Mouse (Mus musculus) hindbrain, embryonic 14.5 days (tissue): ENCODE measurements at regions not wholly inside any gene's neighbourhood (a gene's known extent, or its start where the extent isn't known, plus 50 kb on each side); places are given as distances from the start of the nearest gene placed in this dataset.

ENCODE experiments used
- ATAC-seq: fragments of 200-750 bp; cut with Nextera tagmentation; 2 replicates; pipeline ENCODE4 v1.8.0; 2017; ENCODE audit warnings: moderate number of reproducible peaks, mild to moderate bottlenecking, moderate TSS enrichment, moderate library complexity; ENCODE audit not compliant: low FRiP score
- DNase-seq: peaks from one replicate; pipeline ENCODE4 v3.0.0-alpha.2; 2015; ENCODE audit warnings: low spot score
- H3K27ac ChIP-seq: fragments of 300-500 bp; sonication (generic); 2 replicates; pipeline ENCODE4 v1.5.1; 2014; ENCODE audit warnings: mild to moderate bottlenecking, moderate library complexity
- H3K27me3 ChIP-seq: fragments of 300-500 bp; sonication (generic); 2 replicates; pipeline ENCODE4 v1.6.1; 2014; ENCODE audit warnings: mild to moderate bottlenecking, low read length, mixed read lengths; ENCODE audit not compliant: control insufficient read depth, insufficient read depth
- H3K36me3 ChIP-seq: fragments of 300-500 bp; sonication (generic); replicated peaks from 2 replicates; pipeline ENCODE4 v1.6.1; 2014; ENCODE audit not compliant: control insufficient read depth, insufficient read depth
- H3K4me1 ChIP-seq: fragments of 300-500 bp; sonication (generic); replicated peaks from 2 replicates; pipeline ENCODE4 v1.6.1; 2014; ENCODE audit warnings: antibody characterized with exemption, low read length, mixed read lengths; ENCODE audit not compliant: control insufficient read depth, insufficient read depth
- H3K4me2 ChIP-seq: fragments of 300-500 bp; sonication (generic); replicated peaks from 2 replicates; pipeline ENCODE4 v1.6.1; 2014; ENCODE audit warnings: mild to moderate bottlenecking, moderate library complexity
- H3K4me3 ChIP-seq: fragments of 300-500 bp; sonication (generic); replicated peaks from 2 replicates; pipeline ENCODE4 v1.5.1; 2014; ENCODE audit warnings: mild to moderate bottlenecking, low read length
- H3K9ac ChIP-seq: fragments of 300-500 bp; sonication (generic); 2 replicates; pipeline ENCODE4 v1.6.1; 2014
- H3K9me3 ChIP-seq: fragments of 300-500 bp; sonication (generic); 2 replicates; pipeline ENCODE4 v1.6.1; 2016; ENCODE audit warnings: low read length; ENCODE audit not compliant: control insufficient read depth
- WGBS: fragments of 180-500 bp; shearing (Covaris S2); extraction: QIAGEN DNeasy Blood & Tissue Kit; methylation state at CpG from one replicate; pipeline ENCODE4 v1.1.7; 2014; 5-methylcytosine and 5-hydroxymethylcytosine counted together

DNA sequence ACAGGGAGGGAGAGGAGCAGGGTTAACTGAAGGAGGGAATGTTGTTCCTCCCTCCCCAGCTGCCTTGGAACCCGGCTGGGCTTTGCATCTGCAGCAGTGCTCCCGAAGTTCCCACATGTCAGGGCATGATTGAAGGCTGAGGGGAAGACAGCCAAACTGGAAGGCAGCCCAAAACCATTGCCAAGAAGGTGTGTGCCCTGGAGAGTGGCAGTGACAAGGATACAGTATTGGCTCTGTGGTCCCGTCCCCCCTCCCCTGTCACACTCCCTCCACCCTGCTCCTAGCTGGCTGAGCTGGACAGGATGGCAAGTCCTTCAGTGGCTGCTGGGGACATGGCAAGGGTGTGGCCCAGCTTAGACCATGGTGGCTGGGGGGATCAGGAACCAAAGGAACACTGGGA is 79.1 kb downstream of the Cyp26b1 start:
- Histone ChIP-seq H3K9ac (no peak overlapping the region), H3K4me1 (no peaks in the 10 kb centered on the region), H3K27me3 (no peaks in the 10 kb centered on the region), H3K36me3 (no peaks in the 10 kb centered on the region), H3K9me3 (no peaks in the 10 kb centered on the region), H3K27ac (no peak overlapping the region), H3K4me2 (no peak overlapping the region), H3K4me3 (no peak overlapping the region)
- DNase-seq (no peak), ATAC-seq (peak; percentile 57; the same call in 1 of the 2 replicates)
- WGBS, result 33% methylated on average over 3 of the region's 3 CpGs

DNA sequence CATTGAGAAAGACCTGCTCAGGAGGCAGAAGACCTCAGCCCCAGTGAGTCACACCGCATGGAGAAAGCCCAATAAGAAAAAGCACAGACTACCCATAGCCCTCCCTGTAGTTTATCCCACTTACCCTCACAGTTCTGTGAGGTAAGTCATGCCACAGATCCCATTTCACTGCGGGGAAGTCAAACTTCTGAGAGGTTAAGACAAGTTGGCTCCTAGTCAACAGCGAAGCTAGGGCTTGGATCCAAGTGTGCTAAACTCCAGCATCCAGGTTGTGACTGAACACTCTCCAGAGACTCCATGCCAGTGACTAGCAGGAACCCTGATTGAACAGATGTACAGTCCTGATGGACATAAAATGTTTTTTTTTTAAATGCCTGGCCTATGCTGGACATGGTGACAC is 85.1 kb downstream of the Cyp26b1 start:
- Histone ChIP-seq H3K4me3 (no peak overlapping the region), H3K27ac (no peak overlapping the region), H3K9ac (no peak overlapping the region), H3K27me3 (no peaks in the 10 kb centered on the region), H3K36me3 (no peaks in the 10 kb centered on the region), H3K4me2 (no peak overlapping the region), H3K9me3 (no peaks in the 10 kb centered on the region), H3K4me1 (no peaks in the 10 kb centered on the region)
- 84% methylated on average over 3 of the region's 3 CpGs for WGBS
- ATAC-seq (no peak), DNase-seq (no peak)

DNA sequence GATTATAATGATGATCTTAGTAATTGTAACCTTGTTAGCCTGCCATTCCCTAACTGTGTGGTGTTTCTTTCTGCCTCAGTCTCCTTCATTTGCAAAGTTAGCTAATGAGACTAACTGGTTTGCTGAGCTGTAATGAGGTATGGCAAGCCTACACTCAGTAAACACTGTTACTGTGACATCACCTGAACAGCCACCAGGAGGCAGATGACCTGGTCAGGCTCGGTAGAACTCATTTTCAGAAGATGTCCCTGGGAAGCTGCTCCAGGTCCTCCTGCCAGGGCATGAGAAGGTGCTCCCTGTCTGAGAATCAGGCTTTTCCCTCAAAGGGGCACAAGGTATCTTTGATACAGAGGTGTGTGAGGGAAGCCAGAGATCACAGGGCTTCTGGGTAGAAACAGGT is 87.0 kb downstream of the Cyp26b1 start:
- H3K9me3 ChIP-seq, result no peaks in the 10 kb centered on the region
- WGBS, result 25% methylated on average over 1 of the region's 1 CpGs
- no peaks in the 10 kb centered on the region for H3K4me1 ChIP-seq
- no peaks in the 10 kb centered on the region for H3K27me3 ChIP-seq
- H3K4me3 ChIP-seq, result no peak overlapping the region
- H3K27ac ChIP-seq, result no peak overlapping the region
- no peaks in the 10 kb centered on the region for H3K36me3 ChIP-seq
- H3K9ac ChIP-seq, result no peak overlapping the region
- no peak for DNase-seq
- H3K4me2 ChIP-seq, result no peak overlapping the region
- no peak for ATAC-seq

DNA sequence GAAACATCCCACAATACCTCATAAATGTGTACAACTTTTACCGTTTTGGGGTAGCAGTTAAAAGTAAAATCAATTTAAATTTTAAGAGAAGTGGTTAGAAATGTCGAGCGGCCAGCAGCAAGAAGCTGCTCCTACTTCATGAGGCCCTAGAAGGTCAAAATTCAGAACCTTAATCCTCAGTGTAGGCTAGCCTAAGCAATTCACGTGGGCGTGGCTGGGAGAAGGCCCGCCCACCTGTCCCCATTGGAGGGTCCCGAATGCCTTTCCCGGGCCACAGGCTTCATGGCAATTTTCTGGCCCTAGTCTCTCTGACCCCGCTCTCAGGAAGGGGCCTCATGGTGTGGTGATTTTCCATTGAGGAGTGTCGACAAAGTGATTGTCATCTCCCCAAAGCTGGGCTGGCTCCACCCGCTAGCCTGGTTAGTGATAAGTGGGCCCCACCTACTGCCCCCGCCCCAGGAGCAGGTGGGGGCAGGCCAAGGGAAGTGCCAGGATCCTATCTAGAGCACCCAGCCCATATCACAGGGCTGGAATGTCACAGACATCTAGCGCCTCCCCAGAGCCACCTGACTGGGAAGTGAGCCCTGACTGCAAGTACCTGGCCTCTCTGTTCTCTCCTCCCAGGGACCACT is 93.3 kb downstream of the Cyp26b1 start:
- Histone ChIP-seq H3K4me1 (no peaks in the 10 kb centered on the region), H3K27me3 (no peaks in the 10 kb centered on the region), H3K27ac (no peak overlapping the region), H3K36me3 (no peaks in the 10 kb centered on the region), H3K4me2 (no peak overlapping the region), H3K9me3 (no peaks in the 10 kb centered on the region), H3K4me3 (no peak overlapping the region), H3K9ac (no peak overlapping the region)
- WGBS, result 43% methylated on average over 13 of the region's 13 CpGs
- ATAC-seq (no peak), DNase-seq (no peak)

DNA sequence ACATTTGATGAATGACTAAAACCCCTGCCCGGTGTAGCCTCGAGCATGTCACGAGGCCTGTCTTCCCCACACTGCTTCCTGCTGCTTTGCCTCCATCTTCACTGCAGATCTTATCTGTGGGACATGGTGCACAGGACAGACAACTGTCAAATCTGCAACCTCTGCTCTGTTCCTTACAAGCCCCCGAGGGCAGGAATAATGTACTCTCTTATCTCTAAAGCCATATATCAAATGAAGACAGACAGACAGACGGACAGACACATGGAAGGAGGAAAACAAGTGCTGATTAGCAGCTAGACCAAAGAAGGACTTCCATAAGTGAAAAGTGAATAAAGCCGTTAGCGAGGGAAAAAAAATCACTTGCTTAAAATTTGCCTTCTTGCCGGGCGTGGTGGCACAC is 95.6 kb downstream of the Cyp26b1 start:
- Histone ChIP-seq H3K4me2 (no peak overlapping the region), H3K9ac (no peak overlapping the region), H3K9me3 (no peaks in the 10 kb centered on the region), H3K27ac (no peak overlapping the region), H3K4me1 (no peaks in the 10 kb centered on the region), H3K4me3 (no peak overlapping the region), H3K27me3 (no peaks in the 10 kb centered on the region), H3K36me3 (no peaks in the 10 kb centered on the region)
- DNase-seq, result no peak
- WGBS, result 81% methylated on average over 9 of the region's 9 CpGs
- ATAC-seq, result no peak

DNA sequence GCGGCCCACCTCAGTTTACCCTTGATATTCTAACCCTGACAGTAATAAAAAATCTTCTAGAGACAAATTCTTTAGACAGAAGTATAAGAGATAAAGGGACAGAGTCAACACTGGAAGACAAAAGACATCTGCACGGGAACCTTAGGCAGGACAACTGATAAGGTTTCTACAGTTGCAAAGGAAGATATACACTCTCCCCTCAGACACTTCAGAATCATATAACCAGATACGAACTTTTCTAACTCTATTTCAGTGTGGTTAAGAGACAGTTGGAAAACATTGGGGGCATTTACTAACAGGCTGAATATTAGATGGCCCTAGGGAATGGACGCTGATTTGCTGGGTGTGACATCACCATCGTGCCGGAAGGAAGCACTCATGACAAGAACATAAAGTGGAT is 100.0 kb downstream of the Cyp26b1 start:
- Histone ChIP-seq H3K27me3 (no peaks in the 10 kb centered on the region), H3K36me3 (no peaks in the 10 kb centered on the region), H3K4me3 (no peak overlapping the region), H3K4me2 (no peak overlapping the region), H3K4me1 (no peaks in the 10 kb centered on the region), H3K9me3 (no peaks in the 10 kb centered on the region), H3K27ac (no peak overlapping the region), H3K9ac (no peak overlapping the region)
- no peak for ATAC-seq
- whole genome bisulfite sequencing, result 83% methylated on average over 6 of the region's 6 CpGs
- no peak for DNase-seq

DNA sequence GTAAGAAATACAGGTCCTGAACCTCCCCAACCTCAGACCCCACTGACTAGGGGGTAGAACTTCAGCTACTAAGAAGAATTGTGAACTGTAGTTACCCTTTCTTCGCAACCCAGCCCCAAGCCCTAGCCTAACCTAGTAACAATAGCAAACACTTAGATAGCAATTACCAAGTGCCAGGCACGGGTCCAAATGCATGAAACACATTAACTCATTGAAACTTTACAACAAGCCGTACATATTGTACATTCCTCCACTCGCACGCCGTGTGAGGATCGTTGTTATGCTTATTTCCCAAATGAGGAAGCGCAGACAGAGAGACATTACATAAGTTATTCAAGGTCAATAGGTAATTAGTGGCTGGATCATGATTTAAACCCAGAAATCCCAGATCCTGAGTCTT is 100.5 kb downstream of the Cyp26b1 start:
- Histone ChIP-seq H3K36me3 (no peaks in the 10 kb centered on the region), H3K4me1 (no peaks in the 10 kb centered on the region), H3K27me3 (no peaks in the 10 kb centered on the region), H3K9me3 (no peaks in the 10 kb centered on the region), H3K4me3 (no peak overlapping the region), H3K9ac (no peak overlapping the region), H3K27ac (no peak overlapping the region), H3K4me2 (no peak overlapping the region)
- no peak for DNase-seq
- 64% methylated on average over 8 of the region's 8 CpGs for WGBS
- ATAC-seq, result no peak

DNA sequence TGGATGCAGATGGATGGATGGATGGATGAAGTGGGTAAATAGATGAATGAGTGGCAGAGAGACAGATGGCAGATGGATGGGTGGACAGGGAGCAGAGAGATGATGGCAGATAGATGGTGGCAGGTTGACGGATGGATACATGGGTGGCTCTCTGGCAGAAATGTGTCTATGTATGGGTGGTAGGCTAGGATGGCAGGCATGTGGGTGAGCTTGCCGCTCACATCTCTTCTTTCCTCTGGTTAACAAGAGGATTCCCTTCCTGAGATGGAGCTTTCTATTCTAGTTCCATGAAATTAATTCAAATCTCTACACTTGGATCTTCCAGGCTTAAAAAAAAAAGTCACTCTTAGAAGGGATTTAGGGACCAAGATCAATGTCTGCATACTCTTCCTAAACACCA is 101.1 kb downstream of the Cyp26b1 start:
- no peak overlapping the region for H3K4me2 ChIP-seq
- DNase-seq, result no peak
- H3K4me3 ChIP-seq, result no peak overlapping the region
- H3K27me3 ChIP-seq, result no peaks in the 10 kb centered on the region
- H3K9ac ChIP-seq, result no peak overlapping the region
- 93% methylated on average over 2 of the region's 2 CpGs for WGBS
- H3K27ac ChIP-seq, result no peak overlapping the region
- no peaks in the 10 kb centered on the region for H3K36me3 ChIP-seq
- H3K4me1 ChIP-seq, result no peaks in the 10 kb centered on the region
- H3K9me3 ChIP-seq, result no peaks in the 10 kb centered on the region
- no peak for ATAC-seq

DNA sequence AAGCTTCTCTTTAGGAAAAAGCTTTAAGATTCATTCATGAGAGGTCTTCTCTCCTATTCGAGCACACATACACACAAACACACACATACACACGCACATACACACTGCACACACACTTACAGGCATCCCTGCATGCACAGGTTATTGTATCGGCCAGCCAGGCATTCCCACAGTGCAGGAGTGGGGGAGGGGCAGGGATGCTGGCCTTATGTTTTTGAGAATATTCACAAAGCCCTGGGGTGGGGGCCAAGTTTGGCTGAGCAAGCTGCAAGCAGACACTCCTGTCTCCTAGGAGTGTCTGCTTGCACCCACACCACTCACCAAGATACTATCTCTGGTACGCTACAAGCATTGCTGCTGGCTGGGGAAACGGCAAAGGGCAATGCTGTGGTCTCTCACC is 102.6 kb downstream of the Cyp26b1 start:
- Histone ChIP-seq H3K27me3 (no peaks in the 10 kb centered on the region), H3K27ac (no peak overlapping the region), H3K9ac (no peak overlapping the region), H3K4me1 (no peaks in the 10 kb centered on the region), H3K4me3 (no peak overlapping the region), H3K9me3 (no peaks in the 10 kb centered on the region), H3K4me2 (no peak overlapping the region), H3K36me3 (no peaks in the 10 kb centered on the region)
- DNase-seq (no peak), ATAC-seq (no peak)
- 73% methylated on average over 5 of the region's 5 CpGs for WGBS

DNA sequence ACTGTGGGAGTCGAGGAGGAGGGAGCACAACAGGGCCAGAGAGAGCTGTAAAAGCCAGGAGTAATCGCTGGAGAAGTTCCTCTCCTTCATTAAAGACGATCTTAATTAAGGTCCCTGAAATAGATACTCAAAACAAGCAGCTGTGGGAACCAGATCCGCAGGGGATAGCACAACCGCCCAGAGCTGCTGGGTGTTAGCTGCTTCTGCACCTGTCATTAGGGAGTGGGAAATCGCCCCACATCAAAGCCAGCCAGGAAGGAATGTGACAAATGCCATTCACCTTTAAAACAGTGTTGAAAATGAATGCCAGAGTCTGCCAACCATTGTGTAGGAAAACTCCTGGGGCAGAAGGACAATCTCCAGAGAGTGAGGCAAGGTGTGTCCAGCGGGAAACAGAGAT is 112.5 kb downstream of the Cyp26b1 start:
- ATAC-seq, result no peak
- Histone ChIP-seq H3K9me3 (no peaks in the 10 kb centered on the region), H3K36me3 (no peaks in the 10 kb centered on the region), H3K9ac (no peak overlapping the region), H3K4me1 (no peaks in the 10 kb centered on the region), H3K27ac (no peak overlapping the region), H3K27me3 (no peaks in the 10 kb centered on the region), H3K4me2 (no peak overlapping the region), H3K4me3 (no peak overlapping the region)
- WGBS, result 58% methylated on average over 7 of the region's 7 CpGs
- DNase-seq, result no peak
